Mouse (Mus musculus) forebrain, embryonic 13.5 days (tissue): ENCODE data around the gene Luc7l. TPM values are rescaled to one million over a fixed set of nuclear protein-coding genes. Genes with fewer than 3 reads are reported as not detected.
"Not testable (repeated sequence)": the region's sequence is repeated elsewhere in the genome, so short reads cannot be mapped to it uniquely, and the experiment has no call there.

Experiments used
- ATAC-seq: fragments of 200-750 bp; cut with Nextera tagmentation; 2 replicates; pipeline ENCODE4 v1.8.0; 2017
- H3K27ac ChIP-seq: fragments of 300-500 bp; sonication (generic); 2 replicates; pipeline ENCODE4 v1.5.1; 2015; ENCODE audit warnings: inconsistent platforms, mild to moderate bottlenecking, moderate library complexity
- H3K27me3 ChIP-seq: fragments of 300-500 bp; sonication (generic); 2 replicates; pipeline ENCODE4 v1.6.1; 2015; ENCODE audit warnings: mild to moderate bottlenecking, inconsistent platforms
- H3K36me3 ChIP-seq: fragments of 300-500 bp; sonication (generic); 2 replicates; pipeline ENCODE4 v1.6.1; 2015; ENCODE audit warnings: mild to moderate bottlenecking, inconsistent platforms; ENCODE audit not compliant: poor library complexity, severe bottlenecking
- H3K4me1 ChIP-seq: fragments of 300-500 bp; sonication (generic); 2 replicates; pipeline ENCODE4 v1.6.1; 2015; ENCODE audit warnings: inconsistent platforms
- H3K4me2 ChIP-seq: fragments of 300-500 bp; sonication (generic); 2 replicates; pipeline ENCODE4 v1.6.1; 2015; ENCODE audit warnings: inconsistent platforms, mild to moderate bottlenecking, moderate library complexity
- H3K4me3 ChIP-seq: fragments of 300-500 bp; sonication (generic); 2 replicates; pipeline ENCODE4 v1.5.1; 2015; ENCODE audit warnings: mild to moderate bottlenecking, inconsistent platforms
- H3K9ac ChIP-seq: fragments of 300-500 bp; sonication (generic); 2 replicates; pipeline ENCODE4 v1.6.1; 2015; ENCODE audit warnings: mild to moderate bottlenecking, inconsistent platforms
- H3K9me3 ChIP-seq: fragments of 300-500 bp; sonication (generic); replicated peaks from 2 replicates; pipeline ENCODE4 v1.6.1; 2016; ENCODE audit warnings: inconsistent platforms
- WGBS: fragments of 180-500 bp; shearing (Covaris S2); methylation state at CpG from one replicate; pipeline ENCODE4 v1.1.7; 2015; 5-methylcytosine and 5-hydroxymethylcytosine counted together
- polyA plus RNA-seq: library from polyadenylated mRNA; unstranded; fragments of >200 nt; fragmentation: Nextera tagmentation; extraction: Ambion mirVana; gene quantifications from 2 replicates; pipeline ENCODE4 v1.2.1, GENCODE M21; 2015

The Luc7l gene
- polyA plus RNA-seq, 1 experiment from 2014 or later = 121 TPM

DNA sequence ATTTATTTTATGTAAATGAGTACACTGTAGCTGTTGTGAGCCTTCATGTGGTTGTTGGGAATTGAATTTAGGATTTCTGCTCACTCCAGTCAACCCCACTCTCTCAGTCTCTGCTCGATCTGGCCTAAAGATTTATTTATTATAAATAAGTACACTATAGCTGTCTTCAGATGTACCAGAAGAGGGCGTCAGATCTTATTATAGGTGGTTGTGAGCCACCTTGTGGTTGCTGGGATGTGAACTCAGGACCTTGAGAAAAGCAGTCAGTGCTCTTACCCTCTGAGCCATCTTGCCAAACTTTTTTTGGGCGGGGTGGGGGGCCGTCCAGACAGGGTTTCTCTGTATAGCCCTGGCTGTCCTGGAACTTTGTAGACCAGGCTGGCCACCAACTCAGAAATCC lies 9.1 kb downstream of the Luc7l start:
- Histone ChIP-seq H3K4me2 (no peak overlapping the region), H3K4me3 (no peak overlapping the region), H3K4me1 (no peaks in the 10 kb centered on the region), H3K27me3 (no peaks in the 10 kb centered on the region), H3K9me3 (no peaks in the 10 kb centered on the region), H3K27ac (no peak overlapping the region), H3K36me3 (peaks cover 93% of the 10 kb centered on the region), H3K9ac (no peak overlapping the region)
- ATAC-seq = no peak
- 90% methylated on average over 4 of the region's 4 CpGs for WGBS

DNA sequence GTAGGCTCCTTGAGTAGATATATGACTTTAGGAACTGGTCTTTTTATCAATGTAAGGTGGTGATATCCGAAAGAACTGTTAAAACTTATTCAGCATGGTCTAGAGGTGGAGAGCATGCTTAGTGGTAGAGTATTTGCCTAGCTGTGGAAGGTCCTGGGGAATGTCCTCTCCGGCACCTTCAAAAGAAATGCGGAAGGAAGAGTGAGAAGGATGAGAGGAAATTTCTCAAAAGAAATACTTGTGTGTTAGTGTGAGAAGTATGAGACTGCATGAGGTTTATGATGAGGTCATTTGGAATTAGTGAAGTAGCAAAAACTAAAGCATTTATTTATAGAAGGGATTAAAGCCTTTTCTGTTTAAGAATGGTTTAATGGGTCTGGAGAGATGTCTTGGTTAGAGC lies 9.7 kb downstream of the Luc7l start:
- no peak overlapping the region for H3K27ac ChIP-seq
- no peaks in the 10 kb centered on the region for H3K27me3 ChIP-seq
- no peak overlapping the region for H3K9ac ChIP-seq
- no peaks in the 10 kb centered on the region for H3K9me3 ChIP-seq
- peaks cover 93% of the 10 kb centered on the region for H3K36me3 ChIP-seq
- H3K4me1 ChIP-seq = no peaks in the 10 kb centered on the region
- WGBS = 96% methylated on average over 3 of the region's 3 CpGs
- no peak overlapping the region for H3K4me2 ChIP-seq
- ATAC-seq = no peak
- H3K4me3 ChIP-seq = no peak overlapping the region

DNA sequence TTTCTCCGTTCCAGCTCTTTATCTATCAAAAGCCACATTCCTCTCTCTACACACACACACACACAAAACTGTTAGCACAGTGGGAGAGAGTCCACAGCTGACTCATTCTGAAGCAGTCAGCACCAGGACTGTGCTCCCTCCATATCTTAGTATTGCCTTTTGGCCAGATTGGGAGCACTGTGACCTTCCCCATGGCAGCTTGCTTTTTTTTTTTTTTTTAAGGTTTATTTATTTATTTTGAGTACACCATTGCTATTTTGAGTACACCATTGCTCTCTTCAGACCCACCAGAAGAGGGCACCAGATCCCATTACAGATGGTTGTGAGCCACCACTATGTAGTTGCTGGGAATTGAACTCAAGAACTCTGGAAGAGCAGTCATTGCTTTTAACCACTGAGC lies 16.2 kb downstream of the Luc7l start:
- no peak overlapping the region for H3K4me2 ChIP-seq
- H3K9ac ChIP-seq = no peak overlapping the region
- 96% methylated on average over 1 of the region's 1 CpGs for WGBS
- peaks cover 87% of the 10 kb centered on the region for H3K36me3 ChIP-seq
- no peaks in the 10 kb centered on the region for H3K9me3 ChIP-seq
- H3K4me3 ChIP-seq = no peak overlapping the region
- no peak overlapping the region for H3K27ac ChIP-seq
- no peak for ATAC-seq
- H3K27me3 ChIP-seq = no peaks in the 10 kb centered on the region
- no peaks in the 10 kb centered on the region for H3K4me1 ChIP-seq

DNA sequence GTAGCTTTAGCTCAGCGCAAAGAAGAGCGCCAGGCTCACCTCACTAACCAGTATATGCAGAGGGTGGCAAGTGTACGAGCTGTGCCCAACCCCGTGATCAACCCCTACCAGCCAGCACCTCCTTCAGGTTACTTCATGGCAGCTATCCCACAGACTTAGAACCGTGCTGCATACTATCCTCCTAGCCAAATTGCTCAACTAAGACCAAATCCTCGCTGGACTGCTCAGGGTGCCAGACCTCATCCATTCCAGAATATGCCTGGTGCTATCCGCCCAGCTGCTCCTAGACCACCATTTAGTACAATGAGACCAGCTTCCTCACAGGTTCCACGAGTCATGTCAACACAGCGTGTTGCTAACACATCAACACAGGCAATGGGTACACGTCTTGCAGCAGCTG lies 16.9 kb downstream of the Luc7l start:
- H3K27me3 ChIP-seq, H3K27ac ChIP-seq, H3K9me3 ChIP-seq, H3K4me1 ChIP-seq, H3K4me2 ChIP-seq, H3K9ac ChIP-seq, ATAC-seq, H3K4me3 ChIP-seq: not testable (repeated sequence)
- 94% methylated on average over 10 of the region's 10 CpGs for WGBS
- H3K36me3 ChIP-seq = peaks cover 84% of the 10 kb centered on the region

DNA sequence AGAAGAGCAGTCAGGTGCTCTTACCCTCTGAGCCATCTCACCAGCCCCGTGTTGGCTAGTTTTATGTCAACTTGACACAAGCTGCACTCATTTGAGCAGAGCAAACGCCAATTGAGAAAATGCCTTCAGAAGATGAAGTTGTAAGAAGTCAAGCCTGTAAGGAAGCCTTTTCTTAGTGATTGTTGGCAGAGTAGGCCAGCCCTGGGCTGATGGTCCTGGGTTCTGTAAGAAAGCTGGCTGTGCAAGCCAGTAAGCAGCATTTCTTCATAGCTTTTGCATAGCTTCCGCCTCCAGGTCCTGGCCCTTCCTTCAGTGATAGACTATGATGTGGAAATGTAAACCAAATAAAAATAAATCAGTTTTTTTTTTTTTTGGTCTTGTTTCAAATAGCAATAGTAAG lies 19.9 kb downstream of the Luc7l start:
- Histone ChIP-seq H3K27ac (no peak overlapping the region), H3K4me2 (no peak overlapping the region), H3K27me3 (no peaks in the 10 kb centered on the region), H3K4me3 (no peak overlapping the region), H3K9ac (no peak overlapping the region), H3K4me1 (no peaks in the 10 kb centered on the region), H3K36me3 (peaks cover 80% of the 10 kb centered on the region), H3K9me3 (no peaks in the 10 kb centered on the region)
- no peak for ATAC-seq
- WGBS = 93% methylated on average over 3 of the region's 3 CpGs

DNA sequence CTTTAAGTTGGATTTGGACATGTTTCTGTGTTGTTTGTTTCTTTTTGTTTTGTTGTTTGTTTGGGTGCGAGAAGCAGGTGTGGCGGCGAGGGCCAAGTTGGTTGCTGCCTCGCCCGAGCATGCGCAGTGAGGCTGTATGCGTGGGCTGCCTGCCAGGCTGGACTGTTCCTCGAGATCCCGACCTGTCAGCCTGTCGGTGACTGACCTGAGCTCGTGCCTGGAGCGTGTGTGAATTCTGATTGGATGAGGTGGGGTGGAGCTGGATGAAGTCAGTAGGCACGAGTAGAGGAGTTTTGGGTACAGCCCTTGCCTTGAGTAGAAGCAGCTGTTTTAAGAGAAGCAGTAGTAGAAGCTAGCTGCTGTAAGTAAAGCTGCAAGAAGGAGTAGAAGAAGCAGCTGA lies 23.2 kb downstream of the Luc7l start:
- H3K9me3 ChIP-seq = no peaks in the 10 kb centered on the region
- no peak overlapping the region for H3K4me3 ChIP-seq
- H3K9ac ChIP-seq = no peak overlapping the region
- 89% methylated on average over 13 of the region's 13 CpGs for WGBS
- H3K4me2 ChIP-seq = no peak overlapping the region
- no peak for ATAC-seq
- H3K4me1 ChIP-seq = no peaks in the 10 kb centered on the region
- no peaks in the 10 kb centered on the region for H3K27me3 ChIP-seq
- H3K27ac ChIP-seq = no peak overlapping the region
- H3K36me3 ChIP-seq = peaks cover 84% of the 10 kb centered on the region

DNA sequence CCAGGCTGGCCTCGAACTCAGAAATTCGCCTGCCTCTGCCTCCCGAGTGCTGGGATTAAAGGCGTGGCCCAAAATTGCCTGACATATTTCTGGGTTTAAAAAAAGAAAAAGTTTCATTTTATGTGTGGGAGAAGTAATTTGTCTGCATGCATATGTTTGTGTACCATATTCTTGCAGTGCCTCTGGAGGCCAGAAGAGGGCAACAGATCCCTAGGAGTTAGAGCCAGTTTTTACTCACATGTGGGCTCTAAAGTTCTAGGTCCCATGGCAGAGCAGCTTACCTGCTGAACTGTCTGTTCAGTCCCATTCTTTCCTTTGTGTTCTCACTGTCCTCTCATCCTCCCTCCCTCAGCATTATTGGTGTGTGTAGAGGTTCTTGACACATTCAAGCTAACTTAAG lies 24.0 kb downstream of the Luc7l start:
- no peaks in the 10 kb centered on the region for H3K4me1 ChIP-seq
- H3K9me3 ChIP-seq = no peaks in the 10 kb centered on the region
- WGBS = 94% methylated on average over 4 of the region's 4 CpGs
- no peak for ATAC-seq
- no peak overlapping the region for H3K4me2 ChIP-seq
- peaks cover 84% of the 10 kb centered on the region for H3K36me3 ChIP-seq
- no peak overlapping the region for H3K9ac ChIP-seq
- no peak overlapping the region for H3K4me3 ChIP-seq
- no peaks in the 10 kb centered on the region for H3K27me3 ChIP-seq
- no peak overlapping the region for H3K27ac ChIP-seq

DNA sequence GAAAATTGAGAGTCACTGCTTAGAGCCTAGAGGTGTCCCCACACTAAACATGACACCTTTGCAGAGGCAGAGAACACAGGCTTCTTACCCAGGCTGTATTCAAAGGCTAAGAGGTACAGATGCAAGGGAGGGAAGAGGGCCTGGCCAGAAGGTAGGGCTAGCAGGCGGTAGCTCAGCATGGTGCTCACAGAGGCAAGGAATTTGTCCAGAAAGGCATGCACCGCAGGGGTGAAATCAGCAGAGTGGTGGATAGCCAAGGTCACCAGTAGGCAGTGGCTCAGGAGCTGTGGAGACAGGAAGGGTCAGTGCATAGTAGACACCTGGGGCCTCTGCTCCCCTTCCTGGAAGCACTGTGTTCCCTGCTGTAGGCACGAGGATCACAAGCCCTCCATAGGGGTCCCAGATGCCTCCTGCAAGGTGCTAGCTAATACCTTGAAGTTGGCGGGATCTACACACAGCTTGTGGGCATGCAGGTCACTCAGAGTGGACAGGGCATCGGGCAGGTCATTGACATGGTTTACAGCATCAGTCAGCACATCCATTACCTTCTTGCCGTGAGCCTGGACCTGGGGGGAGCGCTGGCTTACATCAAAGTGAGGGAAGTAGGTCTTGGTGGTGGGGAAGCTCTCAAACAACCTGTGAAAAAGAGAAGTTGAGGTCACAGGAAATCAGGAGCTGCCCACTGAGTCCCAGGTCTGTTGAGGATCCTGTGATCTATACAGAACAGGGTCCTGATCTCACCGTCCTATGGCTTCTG lies 33.7 kb downstream of the Luc7l start:
- H3K4me1 ChIP-seq = no peaks in the 10 kb centered on the region
- H3K9me3 ChIP-seq = peaks cover 4% of the 10 kb centered on the region
- H3K27ac ChIP-seq = no peak overlapping the region
- WGBS = 84% methylated on average over 8 of the region's 8 CpGs
- H3K4me2 ChIP-seq = no peak overlapping the region
- ATAC-seq = no peak
- H3K36me3 ChIP-seq = peaks cover 99% of the 10 kb centered on the region
- H3K4me3 ChIP-seq = no peak overlapping the region
- H3K27me3 ChIP-seq = no peaks in the 10 kb centered on the region
- no peak overlapping the region for H3K9ac ChIP-seq

DNA sequence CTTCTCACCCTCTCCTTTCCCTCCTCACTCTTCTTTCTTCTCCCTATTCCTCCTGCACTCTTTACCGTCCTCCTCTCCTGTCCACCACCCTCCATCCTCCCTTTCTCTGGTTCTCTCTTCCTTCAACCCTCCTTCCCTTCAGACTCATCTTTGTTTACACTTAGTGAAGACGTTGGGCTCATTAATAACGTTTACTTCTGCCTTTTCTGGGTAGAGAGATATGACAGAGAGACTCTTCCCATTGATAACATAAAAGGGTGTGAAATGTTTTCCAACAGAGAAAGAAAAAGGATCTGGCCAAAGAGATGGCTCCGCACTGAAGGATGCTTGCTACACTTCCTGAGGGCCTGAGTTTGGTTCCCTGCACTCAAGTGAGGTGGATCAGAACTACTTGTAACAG lies 36.8 kb downstream of the Luc7l start:
- Histone ChIP-seq H3K36me3 (peaks cover 75% of the 10 kb centered on the region), H3K27me3 (no peaks in the 10 kb centered on the region), H3K9ac (no peak overlapping the region), H3K4me3 (no peak overlapping the region), H3K4me1 (no peaks in the 10 kb centered on the region), H3K4me2 (no peak overlapping the region), H3K9me3 (peaks cover 11% of the 10 kb centered on the region), H3K27ac (no peak overlapping the region)
- WGBS = 87% methylated on average over 4 of the region's 4 CpGs
- ATAC-seq = no peak

DNA sequence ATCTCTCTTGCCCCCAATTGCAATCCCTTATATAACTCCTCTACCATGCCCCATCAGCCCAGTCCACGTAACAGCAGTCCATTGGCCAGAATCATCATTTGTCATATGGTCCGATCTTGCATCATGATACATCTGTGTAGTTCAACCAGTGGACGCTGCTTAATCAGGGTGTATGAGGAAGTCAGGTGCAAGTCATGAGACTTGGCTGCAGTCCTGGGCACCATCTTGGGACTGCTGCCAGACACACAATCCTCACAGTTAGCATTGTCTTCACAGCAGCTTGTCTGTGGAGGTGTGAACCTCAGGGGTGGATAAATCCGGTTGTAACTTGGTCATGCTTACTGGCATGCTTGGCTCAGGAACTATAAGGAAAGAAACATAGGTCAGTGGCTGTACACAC lies 45.6 kb downstream of the Luc7l start:
- H3K4me1 ChIP-seq, H3K36me3 ChIP-seq, H3K27ac ChIP-seq, H3K4me2 ChIP-seq, H3K9ac ChIP-seq, H3K27me3 ChIP-seq, ATAC-seq, H3K4me3 ChIP-seq: not testable (repeated sequence)
- H3K9me3 ChIP-seq = peaks cover 13% of the 10 kb centered on the region; the same call in 1 of the 2 replicates
- WGBS = 95% methylated on average over 4 of the region's 4 CpGs

DNA sequence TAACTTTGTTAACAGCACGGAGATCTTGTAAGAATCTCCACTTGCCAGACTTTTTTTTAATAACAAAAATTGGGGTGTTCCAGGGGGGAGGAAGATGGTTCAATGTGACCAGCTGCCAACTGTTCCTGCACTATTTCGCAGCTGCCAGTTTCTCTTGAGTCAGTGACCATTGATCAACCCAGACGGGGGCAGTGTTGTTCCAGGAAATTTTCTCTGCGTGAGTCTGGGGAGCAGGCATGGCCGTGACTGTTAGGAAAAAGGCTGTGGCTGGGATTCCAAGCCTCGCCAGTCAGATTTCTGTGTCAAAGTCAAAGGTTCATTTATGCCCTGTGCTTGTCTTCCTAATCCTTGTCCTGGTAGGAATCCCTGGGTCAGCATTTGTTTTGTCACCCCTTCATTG lies 61.6 kb downstream of the Luc7l start:
- ATAC-seq = no peak
- WGBS = 15% methylated on average over 6 of the region's 6 CpGs
- no peak overlapping the region for H3K4me2 ChIP-seq
- no peak overlapping the region for H3K9ac ChIP-seq
- no peaks in the 10 kb centered on the region for H3K9me3 ChIP-seq
- H3K36me3 ChIP-seq = no peaks in the 10 kb centered on the region
- H3K4me3 ChIP-seq = no peak overlapping the region
- H3K27me3 ChIP-seq = peaks cover 6% of the 10 kb centered on the region; the same call in 1 of the 2 replicates
- H3K27ac ChIP-seq = no peak overlapping the region
- no peaks in the 10 kb centered on the region for H3K4me1 ChIP-seq

DNA sequence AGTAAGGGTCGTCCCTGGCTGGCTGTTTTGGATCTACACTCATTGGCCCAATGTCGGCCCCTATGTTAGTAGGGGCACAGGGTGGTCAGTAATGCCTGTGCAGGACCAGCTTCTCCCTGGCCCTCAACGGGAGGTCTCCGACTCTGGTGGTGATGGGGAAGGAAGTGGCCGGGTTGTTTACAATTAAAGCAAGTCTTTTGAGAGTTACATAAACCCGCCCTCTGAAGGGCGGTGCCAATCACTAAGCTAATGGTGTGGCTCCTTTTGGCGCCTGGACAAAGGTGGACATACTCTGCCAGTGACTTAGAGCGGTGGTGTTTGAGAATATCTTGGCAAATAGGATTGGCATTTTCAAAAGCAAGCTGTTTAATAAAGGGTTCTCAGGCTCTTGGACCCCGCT lies 62.8 kb downstream of the Luc7l start:
- ATAC-seq = no peak
- no peak overlapping the region for H3K9ac ChIP-seq
- H3K36me3 ChIP-seq = no peaks in the 10 kb centered on the region
- H3K9me3 ChIP-seq = no peaks in the 10 kb centered on the region
- H3K4me3 ChIP-seq = no peak overlapping the region
- no peaks in the 10 kb centered on the region for H3K4me1 ChIP-seq
- 36% methylated on average over 10 of the region's 10 CpGs for WGBS
- H3K27me3 ChIP-seq = peaks cover 6% of the 10 kb centered on the region; the same call in 1 of the 2 replicates
- H3K27ac ChIP-seq = no peak overlapping the region
- no peak overlapping the region for H3K4me2 ChIP-seq

DNA sequence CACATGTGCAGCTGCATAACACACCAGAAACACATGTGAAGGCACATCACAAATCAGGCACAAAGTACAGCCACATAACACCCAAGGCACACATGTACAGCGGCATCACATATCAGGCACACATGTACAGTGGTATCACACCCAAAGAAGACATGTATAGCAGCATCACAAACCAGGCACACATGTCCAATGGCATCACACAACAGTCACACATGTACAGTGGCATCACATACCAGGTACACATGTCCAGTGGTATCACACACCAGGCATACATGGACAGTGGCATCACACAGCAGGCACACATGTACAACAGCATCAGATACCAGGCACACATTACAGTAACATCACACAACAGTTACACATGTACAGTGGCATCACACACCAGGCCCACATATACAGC lies 65.7 kb downstream of the Luc7l start:
- Histone ChIP-seq H3K36me3 (no peaks in the 10 kb centered on the region), H3K9ac (no peak overlapping the region), H3K27me3 (peaks cover 6% of the 10 kb centered on the region; the same call in 1 of the 2 replicates)

More for the DNA sequence above, 65.7 kb downstream of the Luc7l start:
- Histone ChIP-seq H3K4me2 (no peak overlapping the region), H3K9me3 (no peaks in the 10 kb centered on the region), H3K27ac (no peak overlapping the region), H3K4me1 (no peaks in the 10 kb centered on the region), H3K4me3 (no peak overlapping the region)
- WGBS = 100% methylated on average over 1 of the region's 1 CpGs
- no peak for ATAC-seq
